Mouse (Mus musculus) right cerebral cortex, adult 18-20 months (tissue): Measurements from ENCODE around the gene Kcnip4.

ENCODE experiments used
- DNase-seq: peaks from one replicate; pipeline ENCODE4 v3.0.0; 2022; ENCODE audit warnings: mixed read lengths

Gene Kcnip4

DNA sequence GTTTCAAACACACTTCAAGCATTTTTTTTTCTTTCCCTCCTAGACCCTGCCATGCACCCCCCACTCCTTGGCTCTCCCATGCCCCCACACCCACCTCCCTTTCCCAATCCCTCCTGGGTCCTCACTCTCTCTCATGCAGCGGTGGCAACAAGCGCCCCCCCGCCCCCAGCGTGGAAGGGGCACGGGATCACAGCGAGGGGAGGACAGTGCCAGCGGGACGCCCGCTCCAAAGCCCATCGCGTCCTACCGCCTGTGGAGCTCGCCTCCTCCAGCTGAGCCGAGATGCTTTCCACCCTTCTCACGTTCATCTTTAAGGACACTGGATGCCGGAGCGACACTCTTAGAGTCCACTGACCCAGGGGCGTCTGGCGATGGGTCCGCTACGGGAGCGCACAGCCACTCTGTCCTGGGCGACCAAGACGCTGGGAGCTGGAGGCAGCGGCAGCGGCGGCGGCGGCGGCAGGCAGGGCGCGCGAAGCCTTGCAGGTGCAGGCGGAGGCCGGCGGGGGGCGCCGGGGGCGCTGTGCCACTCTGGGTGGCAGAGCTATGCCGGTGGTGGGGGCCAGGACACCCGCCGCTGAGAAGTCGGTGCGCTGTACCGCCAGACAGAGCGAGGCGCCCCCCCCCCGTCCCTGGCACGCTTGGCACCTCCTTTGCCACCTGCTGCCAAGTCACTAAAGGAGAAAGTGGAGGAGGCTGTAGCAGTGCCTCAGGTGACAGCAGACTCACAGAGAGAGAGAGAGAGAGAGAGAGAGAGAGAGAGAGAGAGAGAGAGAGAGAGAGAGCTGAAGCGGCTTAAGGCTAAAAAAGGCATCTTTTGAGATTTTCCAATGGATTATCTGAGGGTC lies at the start of gene Kcnip4:
Gene Kcnip4, minus strand, starts transcription at position 514 of the 848 bp plus-strand sequence.
- peak; percentile 89 for DNase-seq

DNA sequence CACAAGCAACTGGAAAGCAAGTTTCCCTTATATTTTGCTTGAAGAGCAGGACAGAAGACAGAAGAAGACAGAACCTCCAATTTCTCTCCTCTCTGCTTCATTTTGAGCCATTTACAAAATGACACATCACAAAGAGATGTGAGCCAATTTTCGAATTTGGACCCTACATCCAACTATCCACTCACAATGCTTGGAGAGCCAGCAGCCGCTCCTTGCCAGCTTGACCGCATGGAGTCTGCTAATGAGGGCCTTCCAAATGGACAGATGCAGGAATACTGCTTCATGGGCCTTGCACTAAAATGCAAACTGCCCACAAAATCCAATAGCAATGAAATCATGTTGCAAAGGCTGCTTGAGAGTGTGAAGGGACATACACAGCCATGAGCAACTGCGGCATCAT lies 47.2 kb upstream of the Kcnip4 start:
- DNase-seq, result no peak

DNA sequence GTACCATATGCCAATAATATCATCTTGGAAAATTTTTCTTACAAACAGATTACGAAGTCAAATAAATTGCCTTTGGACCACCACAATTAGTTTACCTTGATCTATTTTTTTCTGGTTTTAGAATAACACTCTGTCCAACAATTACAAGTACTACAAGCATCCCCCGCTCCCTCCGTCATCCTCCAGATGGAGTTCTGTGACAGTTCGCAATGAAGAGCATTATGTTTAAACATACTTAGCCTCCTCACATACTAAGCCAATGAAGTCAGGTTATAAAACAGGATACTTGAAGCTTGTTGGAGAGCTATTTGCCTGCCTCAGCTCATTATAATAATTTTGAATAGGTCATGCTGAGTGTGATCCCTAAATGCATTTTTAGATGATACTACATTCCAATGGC lies 39.0 kb upstream of the Kcnip4 start:
- DNase-seq, result no peak

DNA sequence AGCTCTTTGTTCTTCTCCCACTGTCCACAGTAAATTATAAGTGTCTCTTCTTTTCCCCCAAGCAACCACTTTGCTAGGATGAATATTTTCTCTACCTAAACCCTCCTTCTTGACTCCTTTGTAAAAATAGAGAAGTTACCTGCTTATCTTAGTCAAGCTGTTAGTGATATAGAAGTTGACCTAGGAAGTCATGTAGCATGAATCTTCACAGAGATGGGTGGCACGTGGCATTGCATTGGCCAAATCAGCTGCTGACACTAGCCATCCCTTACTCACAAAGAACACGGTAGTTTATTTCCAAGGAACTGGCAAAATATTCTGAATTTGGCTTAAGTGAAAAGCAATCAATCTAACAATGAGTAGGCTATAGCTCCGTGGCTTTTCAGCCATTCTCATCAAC lies 32.7 kb upstream of the Kcnip4 start:
- DNase-seq, result no peak

DNA sequence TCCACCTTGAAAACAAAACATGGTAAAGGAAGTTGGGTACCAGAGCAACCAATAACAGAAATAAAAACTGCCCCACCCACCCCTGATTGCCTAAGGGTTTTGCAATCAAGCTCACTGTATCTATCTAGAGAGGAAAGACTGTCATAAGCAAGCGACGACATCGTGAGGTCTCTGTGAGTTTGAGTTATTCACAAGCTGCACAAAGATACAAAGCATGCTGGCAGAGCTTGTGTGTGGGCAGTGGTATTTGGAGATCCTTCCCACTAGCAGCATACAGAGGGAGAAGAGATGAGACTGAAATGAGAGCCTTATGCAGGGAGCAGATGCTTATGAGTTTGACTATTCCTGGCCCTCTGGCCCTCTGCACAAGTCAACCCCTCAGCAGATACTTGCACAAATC lies 23.2 kb upstream of the Kcnip4 start:
- peak; percentile 78 for DNase-seq

DNA sequence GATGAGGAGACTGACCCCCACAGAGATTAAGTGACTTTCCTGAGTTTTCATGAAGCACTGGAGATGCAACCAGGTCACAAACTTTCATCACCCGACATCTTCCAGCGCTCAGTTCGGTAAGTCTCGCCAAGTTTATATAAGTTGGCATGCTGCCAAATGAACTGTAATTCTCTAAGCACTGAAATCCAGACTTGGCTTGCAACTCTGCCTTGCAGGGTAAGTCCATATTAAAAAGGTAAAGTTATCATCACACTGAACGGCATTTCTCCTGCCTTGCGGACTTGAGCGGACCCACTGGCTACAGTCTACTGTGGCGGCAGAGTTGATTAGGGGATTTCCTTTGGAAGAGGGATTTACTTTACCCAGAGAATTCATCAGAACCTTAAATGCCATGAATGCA lies 4.7 kb upstream of the Kcnip4 start:
- no peak for DNase-seq

DNA sequence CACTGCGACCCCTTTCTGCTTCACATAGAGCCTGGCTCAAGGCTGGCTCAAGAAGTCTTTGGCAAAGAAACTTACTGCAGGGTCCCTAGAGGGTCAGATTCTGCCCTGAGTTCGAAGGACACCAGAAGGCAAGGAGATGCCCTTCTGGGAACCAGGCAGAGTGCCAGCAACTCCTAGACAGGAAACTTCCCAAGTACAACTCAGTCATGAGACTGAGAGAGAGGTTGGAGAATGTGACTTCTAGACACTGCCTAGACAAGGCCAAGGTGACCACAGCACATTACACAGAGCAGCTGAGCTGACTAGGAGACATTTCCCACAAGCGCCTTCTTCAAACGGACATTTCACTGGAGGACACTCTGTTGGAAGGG lies 520 bp upstream of the Kcnip4 start:
- no peak for DNase-seq

DNA sequence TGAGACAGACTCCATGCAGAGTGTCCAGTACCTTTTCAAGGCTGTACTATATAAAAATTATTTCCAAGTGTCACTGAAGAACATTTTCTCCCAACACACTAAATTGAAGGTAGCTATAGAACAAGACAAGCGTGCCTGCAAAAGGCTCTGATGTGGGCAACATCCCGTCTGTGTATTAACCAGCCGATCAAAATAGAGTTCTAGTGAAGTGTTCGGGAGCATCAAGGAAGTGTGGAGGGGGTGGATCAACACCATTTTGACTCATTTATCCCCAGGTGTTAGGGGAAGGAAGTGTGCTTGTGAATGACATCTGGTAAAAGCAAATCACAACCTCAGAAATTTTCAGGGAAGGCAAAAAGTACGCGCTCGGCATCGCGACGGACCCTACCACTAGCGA lies 712 bp downstream of the Kcnip4 start:
- DNase-seq, result peak; percentile 41

DNA sequence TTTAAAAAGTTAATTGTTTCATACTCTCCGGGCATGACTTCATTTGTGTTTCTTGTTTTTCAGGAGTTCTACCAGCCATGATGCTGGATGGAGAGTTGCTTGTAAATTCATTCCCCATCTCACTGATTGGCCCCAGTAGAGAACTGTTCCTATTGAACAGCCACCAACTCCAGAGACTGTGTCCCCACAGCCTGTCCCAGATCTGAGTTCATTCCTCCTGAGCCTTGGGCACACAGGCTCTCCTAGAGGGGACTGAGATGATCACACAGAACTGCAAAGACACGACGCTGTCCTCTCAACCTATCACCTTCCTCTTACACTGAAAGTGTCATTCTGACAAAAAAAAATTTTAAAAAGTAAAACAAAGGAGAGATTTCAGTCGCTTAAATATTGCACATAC lies 1.7 kb downstream of the Kcnip4 start:
- no peak for DNase-seq

DNA sequence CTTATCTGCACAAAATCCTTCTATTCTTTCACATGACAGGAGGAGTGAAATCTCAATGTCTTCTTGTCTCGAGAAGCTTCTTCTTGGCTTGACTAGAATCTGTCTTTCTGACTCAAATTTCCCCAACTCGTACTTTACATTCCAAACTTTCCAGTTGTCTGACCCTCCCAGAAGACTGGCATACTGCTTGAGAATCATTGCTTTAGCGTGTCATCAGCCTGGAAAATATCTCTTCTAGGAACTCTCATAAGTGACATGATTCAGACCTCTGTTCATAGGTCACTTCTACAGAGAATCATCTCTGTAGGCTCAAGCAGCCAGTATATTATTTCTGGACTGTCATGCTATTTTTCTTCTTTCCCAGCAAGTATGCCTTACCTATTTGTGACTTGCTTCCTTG lies 26.0 kb downstream of the Kcnip4 start:
- DNase-seq, result no peak

DNA sequence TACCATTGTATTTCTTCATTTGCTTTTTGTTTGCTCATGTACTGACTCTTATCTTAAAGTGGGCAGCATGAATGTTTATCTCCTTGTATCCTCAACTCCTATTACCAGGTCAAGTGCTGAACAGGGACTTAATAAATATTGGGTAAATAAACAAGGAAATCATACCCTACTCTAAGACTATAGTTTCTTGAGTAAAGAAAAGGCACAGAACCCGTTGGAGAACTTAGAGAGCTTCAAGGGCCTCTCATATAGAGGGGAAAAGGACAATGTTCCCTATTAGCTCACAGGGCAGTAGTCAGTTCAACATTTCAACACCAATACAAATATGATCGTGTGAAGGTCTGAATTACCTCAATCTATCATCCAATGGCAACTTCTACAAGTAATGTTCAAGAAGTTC lies 37.4 kb downstream of the Kcnip4 start:
- no peak for DNase-seq

DNA sequence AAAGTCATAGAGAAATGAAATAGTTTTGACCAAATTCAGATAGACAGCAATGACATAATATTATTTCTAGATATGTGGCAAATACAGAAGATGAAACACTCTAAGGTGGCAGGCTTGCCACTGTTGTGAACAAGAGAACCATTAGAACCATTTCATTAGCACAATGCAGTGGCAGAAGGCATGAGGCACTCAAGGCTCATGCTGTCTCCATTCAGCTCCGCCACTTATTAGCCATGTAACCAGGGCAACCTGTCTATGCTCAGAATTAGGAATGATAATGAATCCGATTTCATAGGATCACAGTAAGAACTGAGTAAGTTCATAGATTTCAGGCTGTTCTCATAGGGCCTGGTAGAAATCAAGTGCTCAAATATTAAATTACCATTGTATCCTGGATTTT lies 54.0 kb downstream of the Kcnip4 start:
- DNase-seq, result no peak

DNA sequence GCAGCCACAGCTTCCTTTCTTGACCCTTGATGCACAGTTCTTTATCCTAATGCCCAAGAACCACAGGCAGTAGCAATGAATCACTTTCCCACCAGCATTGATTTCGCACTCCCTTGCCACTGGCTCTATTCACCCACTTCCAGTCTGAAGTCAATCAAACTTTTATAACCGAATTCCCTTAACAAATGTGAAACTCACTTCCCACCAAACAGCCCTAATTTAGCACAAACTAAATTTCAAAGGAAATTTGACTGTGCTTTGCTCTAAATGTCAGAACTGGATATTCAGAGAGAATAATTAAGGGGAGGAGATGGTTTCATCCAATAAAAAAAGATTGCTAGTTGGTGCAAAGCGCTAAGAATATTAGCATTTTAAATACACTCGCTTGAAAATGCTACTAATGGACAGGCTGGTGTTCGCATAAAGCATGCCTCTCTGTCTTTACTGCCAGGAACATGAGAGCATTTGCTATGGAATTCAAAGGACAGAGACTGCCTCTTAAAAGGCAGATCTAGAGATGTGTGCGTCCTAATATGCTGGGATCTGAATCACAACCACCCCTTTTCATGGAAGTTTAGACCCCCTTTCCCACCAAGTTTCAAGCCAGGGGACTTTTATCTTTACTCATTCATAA lies 63.9 kb downstream of the Kcnip4 start:
- DNase-seq, result peak; percentile 28

DNA sequence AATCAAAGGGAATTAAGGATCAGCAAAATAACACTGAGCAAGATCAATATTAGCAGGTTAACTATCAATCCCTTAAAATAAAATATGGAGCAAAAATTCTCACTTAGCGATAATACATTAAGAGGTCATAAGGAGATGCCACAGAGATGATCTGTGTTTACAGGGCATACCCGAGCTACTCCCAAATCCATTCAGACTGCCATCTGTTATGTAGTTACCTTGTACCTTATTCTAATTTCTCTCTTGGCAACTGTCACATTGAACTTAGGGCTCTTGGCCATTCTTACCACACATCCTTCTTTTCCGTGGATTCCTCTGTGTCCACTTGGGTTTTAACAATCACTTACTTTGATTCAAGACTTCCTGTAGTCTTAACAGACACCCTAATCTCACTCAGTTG lies 71.6 kb downstream of the Kcnip4 start:
- no peak for DNase-seq

DNA sequence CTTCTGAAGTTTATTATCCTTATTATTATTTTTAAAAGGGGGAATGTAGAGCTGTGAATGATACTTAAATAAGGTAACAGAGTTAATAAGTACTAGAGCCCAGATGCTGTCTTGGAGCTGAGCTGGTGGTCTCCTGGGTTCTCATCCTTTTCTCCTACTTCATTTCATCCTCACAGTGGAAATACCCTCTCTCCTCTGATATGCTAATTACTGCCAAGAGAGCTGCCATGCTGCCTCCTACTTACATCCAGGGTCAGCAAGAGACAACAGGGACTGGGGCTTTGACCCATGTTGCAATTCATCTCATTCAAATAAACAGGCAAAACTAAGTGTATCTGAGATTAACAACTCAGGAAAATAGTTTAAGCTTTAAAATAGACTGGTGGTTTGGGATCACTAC lies 73.4 kb downstream of the Kcnip4 start:
- DNase-seq, result no peak

DNA sequence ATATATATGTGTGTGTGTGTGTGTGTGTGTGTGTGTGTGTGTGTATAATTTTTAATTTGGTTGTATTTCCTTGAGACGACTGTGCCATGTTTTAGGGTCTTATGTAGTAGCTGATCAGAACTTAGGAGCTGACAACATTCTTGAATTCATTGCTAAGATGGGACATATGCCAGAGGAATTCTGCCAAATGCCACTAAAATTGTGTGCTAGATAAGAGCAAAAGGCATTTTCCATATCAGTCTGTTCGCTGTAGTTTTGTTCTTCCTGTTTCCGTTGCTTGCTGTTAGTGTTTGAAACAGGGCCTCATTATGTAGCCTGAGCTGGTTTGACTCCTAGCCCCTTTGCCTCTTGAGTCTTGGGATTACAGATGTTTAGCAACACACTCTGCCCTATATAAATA lies 73.8 kb downstream of the Kcnip4 start:
- no peak for DNase-seq

DNA sequence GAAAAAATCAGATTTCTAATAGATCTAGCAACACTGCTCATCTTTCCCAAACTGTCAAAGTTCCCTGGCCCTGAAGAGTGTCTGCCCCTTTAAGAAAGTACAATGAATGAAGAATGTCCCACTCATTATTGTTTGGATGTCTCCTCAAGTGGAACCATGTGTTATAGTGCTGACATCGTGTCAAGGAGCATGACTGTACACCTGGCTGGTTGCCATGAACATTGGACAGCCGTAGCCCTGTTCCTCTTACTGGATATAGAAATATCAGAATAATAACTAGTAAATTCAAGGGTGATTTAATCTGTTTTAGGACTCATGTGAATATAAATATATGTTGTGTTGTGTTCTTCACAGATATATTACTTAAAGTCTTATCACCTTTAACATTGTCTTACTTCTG lies 87.5 kb downstream of the Kcnip4 start:
- DNase-seq, result no peak

DNA sequence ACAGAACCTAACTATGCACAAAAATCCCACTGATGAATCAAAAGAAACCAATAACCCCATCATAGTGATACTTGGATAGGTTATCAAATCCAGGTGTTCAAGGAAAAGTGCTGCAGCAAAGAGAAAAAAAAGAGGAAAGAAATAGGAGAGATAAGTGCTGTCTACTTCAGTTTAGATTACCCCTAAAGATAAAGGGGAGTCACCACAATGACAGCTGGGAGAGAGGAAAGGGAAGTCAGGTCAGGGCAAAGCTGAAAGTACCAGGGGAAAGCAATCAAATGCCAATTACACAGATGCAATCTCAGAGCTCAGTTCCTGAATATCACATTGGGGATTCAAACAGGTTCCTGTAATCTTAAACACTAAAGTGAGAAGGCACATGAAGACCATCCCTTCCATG lies 97.0 kb downstream of the Kcnip4 start:
- no peak for DNase-seq

DNA sequence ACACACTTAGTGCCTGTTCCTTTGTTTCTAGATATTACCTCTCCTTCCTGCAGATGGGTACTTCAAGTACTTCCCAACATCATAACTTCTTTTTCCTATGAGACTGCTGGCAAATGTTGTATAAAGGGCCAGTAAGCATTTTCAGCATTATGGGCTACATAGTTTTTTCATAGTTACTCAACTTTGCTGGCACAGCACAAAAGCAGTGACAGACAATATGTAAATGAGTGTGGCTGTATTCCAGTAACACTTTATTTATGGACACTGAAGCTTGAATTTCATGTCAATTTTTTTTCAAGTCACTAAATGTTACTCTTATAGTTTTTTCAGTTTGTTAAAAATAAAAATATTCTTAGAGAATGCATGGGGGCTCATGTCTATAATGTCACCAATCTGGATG lies 105.0 kb downstream of the Kcnip4 start:
- peak; percentile 29 for DNase-seq

DNA sequence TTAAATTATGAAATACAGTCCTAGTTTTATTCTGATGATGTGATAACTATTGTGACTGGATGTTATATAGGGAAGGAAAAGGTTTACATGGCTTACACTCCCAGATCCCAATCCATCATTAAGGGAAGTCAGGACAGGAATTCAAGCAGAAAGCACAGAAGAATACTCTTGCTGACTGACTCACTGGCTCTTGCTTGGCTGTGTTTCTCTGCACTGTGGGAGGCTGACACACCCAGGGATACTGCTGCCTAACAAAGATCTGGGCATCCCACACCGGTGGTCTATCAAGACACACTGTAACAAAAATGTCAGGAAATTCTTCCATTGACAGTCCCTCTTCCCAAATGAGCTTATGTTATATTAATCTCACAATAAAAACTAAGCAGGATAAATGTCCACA lies 116.4 kb downstream of the Kcnip4 start:
- no peak for DNase-seq

DNA sequence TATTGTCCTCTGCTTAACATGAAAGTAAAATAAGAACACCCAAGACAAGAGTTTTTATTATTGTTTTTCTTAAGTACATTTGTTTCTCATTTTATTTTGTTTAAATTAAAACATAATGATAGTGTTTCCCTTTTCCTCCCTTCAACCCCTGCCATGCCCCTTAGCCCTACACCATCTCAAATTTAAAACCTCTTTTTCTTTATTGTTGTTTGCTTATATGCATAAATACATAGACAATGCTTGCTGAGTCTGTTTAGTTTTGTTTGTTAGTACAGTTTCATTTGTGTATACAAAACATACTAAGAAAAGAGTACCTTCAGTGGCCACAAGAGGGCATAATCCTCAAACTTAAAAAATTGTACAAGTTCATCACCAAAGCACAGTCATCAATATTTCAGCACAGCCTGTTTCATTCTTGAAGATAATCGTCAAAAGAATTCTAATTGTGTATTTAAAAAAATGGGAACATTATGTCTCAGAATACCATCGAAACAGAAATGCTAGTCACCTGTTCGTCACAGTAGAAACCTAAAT lies 154.1 kb downstream of the Kcnip4 start:
- DNase-seq, result peak; percentile 35

DNA sequence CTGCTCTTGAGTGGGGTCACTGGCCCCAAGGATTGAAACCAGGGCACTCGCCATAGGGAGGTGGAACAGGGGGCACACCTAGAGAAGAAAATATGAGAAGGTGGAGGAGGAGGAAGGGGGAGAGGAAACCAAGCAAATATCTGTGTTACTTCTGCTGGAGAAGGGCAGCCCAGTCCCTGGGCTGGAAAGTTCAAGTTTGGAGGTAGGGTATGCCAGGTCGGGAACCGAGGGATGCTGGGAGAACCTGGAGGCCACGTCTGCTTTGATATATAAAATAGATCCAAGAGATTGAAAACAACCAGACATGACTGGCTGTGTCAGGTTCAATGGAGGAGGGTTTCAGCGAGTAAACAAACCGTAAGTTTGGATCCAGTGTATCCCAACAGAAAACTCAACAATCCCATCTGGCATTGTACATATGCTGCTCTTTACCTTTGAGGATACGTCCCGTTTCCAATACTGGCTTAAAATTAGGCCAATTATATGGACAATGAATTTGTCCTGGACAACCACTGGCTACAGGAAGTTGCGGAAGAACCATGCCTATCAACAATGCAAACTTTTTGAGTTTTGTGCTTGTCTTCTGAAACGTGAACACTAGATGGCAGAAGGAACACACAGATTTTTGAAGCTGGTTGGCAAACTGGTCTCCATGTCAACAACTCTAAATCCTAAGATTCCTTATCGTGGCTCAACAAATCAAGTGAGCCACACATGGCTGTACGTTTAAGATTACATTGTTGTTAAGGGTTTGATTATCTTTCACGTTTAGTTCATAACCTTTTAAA lies 155.9 kb downstream of the Kcnip4 start:
- peak; percentile 39 for DNase-seq

DNA sequence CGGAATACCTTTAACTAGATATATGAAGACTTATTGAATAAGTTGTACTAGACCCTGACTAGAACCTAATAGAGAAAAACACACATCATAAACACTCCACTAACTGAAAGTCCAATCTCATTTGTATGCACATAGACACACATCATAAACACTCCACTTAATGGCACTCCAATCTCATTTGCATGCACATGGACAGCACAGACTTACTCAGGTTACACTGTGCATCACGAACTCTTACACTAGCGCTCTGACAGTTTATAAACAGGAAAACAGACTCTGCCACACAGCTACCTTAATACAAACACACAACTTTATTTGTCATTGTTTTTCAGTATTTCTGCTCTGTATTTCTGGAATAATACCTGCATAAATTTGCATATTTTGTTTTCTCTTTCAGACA lies 168.3 kb downstream of the Kcnip4 start:
- no peak for DNase-seq

DNA sequence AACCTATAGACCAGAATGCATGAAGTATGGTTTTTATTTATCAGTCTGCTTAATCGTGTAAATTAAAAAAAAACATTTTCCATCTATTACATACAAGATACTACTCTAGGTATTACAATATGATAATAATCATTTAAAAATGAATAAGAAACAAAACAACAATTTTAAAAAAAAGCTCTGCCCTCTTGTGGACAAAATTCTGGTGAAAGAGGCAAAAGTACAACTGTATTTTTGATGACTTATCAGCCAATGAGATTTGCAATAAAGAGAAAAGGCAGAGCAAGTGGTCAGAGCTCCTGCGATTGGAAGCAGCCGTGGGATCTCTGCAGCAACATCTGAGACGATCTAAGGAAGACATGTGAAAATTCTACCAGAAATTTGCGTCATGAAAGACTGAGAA lies 172.6 kb downstream of the Kcnip4 start:
- no peak for DNase-seq
